Mouse (Mus musculus) liver, postnatal 0 days (tissue): Measurements from ENCODE around the gene Asns.

Experiments used
- CTCF ChIP-seq: sonication (generic); IDR thresholded peaks from 2 replicates; pipeline ENCODE4 v1.5.1; 2016; ENCODE audit warnings: antibody characterized with exemption, low read depth
- EP300 ChIP-seq: IDR thresholded peaks from 2 replicates; pipeline ENCODE4 v1.6.1; 2016; ENCODE audit warnings: antibody characterized with exemption, low read depth, mild to moderate bottlenecking

- TF ChIP-seq EP300 (peak; percentile 82), CTCF (no peak)
These were observed 4.1 kb upstream of the Asns start for GRCm38 (mm10) chr6:7697077-7697643.
